Mouse (Mus musculus) small intestine, adult 2 months (tissue): ENCODE measurements at regions not wholly inside any gene's neighbourhood (a gene's known extent, or its start where the extent isn't known, plus 50 kb on each side); places are given as distances from the start of the nearest gene placed in this dataset.

ENCODE experiments used
- H3K27ac ChIP-seq: fragments of 200-500 bp; 2 replicates; pipeline ENCODE4 v1.5.1; 2012; ENCODE audit warnings: low read depth, low read length, control low read depth, inconsistent platforms; ENCODE audit not compliant: insufficient read depth
- H3K27me3 ChIP-seq: fragments of 200-500 bp; 2 replicates; pipeline ENCODE4 v1.6.1; 2012; ENCODE audit warnings: mild to moderate bottlenecking, moderate library complexity, low read length, inconsistent platforms; ENCODE audit not compliant: control insufficient read depth, insufficient read depth
- H3K36me3 ChIP-seq: fragments of 200-500 bp; 2 replicates; pipeline ENCODE4 v1.6.1; 2012; ENCODE audit warnings: mild to moderate bottlenecking, low read length, control low read depth, inconsistent platforms; ENCODE audit not compliant: control insufficient read depth, insufficient read depth
- H3K4me1 ChIP-seq: fragments of 200-500 bp; 2 replicates; pipeline ENCODE4 v1.6.1; 2012; ENCODE audit warnings: low read length, inconsistent platforms, mixed read lengths; ENCODE audit not compliant: control insufficient read depth, insufficient read depth, insufficient read length
- H3K4me3 ChIP-seq: fragments of 200-500 bp; 2 replicates; pipeline ENCODE4 v1.5.1; 2012; ENCODE audit warnings: low read depth, mild to moderate bottlenecking, control low read depth, inconsistent platforms, low read length, moderate library complexity
- CTCF ChIP-seq: fragments of 200-500 bp; IDR thresholded peaks from 2 replicates; pipeline ENCODE4 v1.5.1; 2012; ENCODE audit warnings: low read depth, mild to moderate bottlenecking, control low read depth, inconsistent platforms, low read length, moderate library complexity, mixed read lengths; ENCODE audit not compliant: insufficient replicate concordance, insufficient read length; ENCODE audit errors: extremely low read depth
- POLR2A ChIP-seq: fragments of 200-500 bp; IDR thresholded peaks from 2 replicates; pipeline ENCODE4 v1.6.1; 2012; ENCODE audit warnings: low read depth, mild to moderate bottlenecking, control low read depth, inconsistent platforms, low read length, moderate library complexity
- WGBS: fragments of 180-500 bp; shearing (Covaris S2); methylation state at CpG from one replicate; pipeline ENCODE4 v1.1.7; 2018; 5-methylcytosine and 5-hydroxymethylcytosine counted together

GRCm38 (mm10) chr6:121527281-121527680, 53.8 kb upstream of the Iqsec3 start:
- H3K27ac ChIP-seq: no peak overlapping the region

GRCm38 (mm10) chr6:121526121-121526520, 52.6 kb upstream of the Iqsec3 start:
- Histone ChIP-seq H3K36me3 (no peaks in the 10 kb centered on the region), H3K4me1 (no peaks in the 10 kb centered on the region), H3K27me3 (no peaks in the 10 kb centered on the region), H3K4me3 (no peak overlapping the region), H3K27ac (no peak overlapping the region)
- 61% methylated on average over 2 of the region's 2 CpGs for WGBS
- no peak for TF ChIP-seq CTCF
- no peak for TF ChIP-seq POLR2A

More at GRCm38 (mm10) chr6:121527281-121527680, 53.8 kb upstream of the Iqsec3 start:
- Histone ChIP-seq H3K27me3 (no peaks in the 10 kb centered on the region), H3K4me3 (no peak overlapping the region), H3K4me1 (no peaks in the 10 kb centered on the region), H3K36me3 (no peaks in the 10 kb centered on the region)
- 85% methylated on average over 4 of the region's 4 CpGs for WGBS
- TF ChIP-seq POLR2A: no peak
- no peak for TF ChIP-seq CTCF

- Histone ChIP-seq H3K27ac (no peak overlapping the region), H3K4me1 (no peaks in the 10 kb centered on the region), H3K27me3 (no peaks in the 10 kb centered on the region), H3K4me3 (no peak overlapping the region), H3K36me3 (no peaks in the 10 kb centered on the region)
- TF ChIP-seq CTCF (no peak), POLR2A (no peak)
- 60% methylated on average over 3 of the region's 3 CpGs for WGBS
Observed at GRCm38 (mm10) chr6:121524613-121524970, 51.1 kb upstream of the Iqsec3 start.

GRCm38 (mm10) chr6:121523882-121524612, 50.6 kb upstream of the Iqsec3 start:
- H3K27me3 ChIP-seq: no peaks in the 10 kb centered on the region
- 72% methylated on average over 11 of the region's 11 CpGs for WGBS
- no peaks in the 10 kb centered on the region for H3K36me3 ChIP-seq
- H3K4me3 ChIP-seq: no peak overlapping the region
- no peaks in the 10 kb centered on the region for H3K4me1 ChIP-seq
- TF ChIP-seq POLR2A (no peak), CTCF (no peak)
- H3K27ac ChIP-seq: no peak overlapping the region
